Mouse (Mus musculus): ENCODE data around the gene Olfr222. TPM values are rescaled to one million over a fixed set of nuclear protein-coding genes. Genes with fewer than 3 reads are reported as not detected.
A peak's percentile ranks its signal among the peaks of the same experiment; 100 is the strongest.
"Not testable (repeated sequence)": the region's sequence is repeated elsewhere in the genome, so short reads cannot be mapped to it uniquely, and the experiment has no call there.

Olfr222 gene
- polyA plus RNA-seq (2012; rRNA removed): 0.06 and 0.18 TPM in 2 replicates

- H3K4me3 ChIP-seq (ENCODE audit: control insufficient read depth, insufficient read depth, low read length); H3K27ac ChIP-seq (ENCODE audit: control insufficient read depth, insufficient read depth, low read length); DNase-seq; H3K27me3 ChIP-seq (ENCODE audit: control insufficient read depth, insufficient read depth, low read length); H3K4me1 ChIP-seq (replicated peaks; ENCODE audit: control insufficient read depth, insufficient read depth, low read length); H3K36me3 ChIP-seq (ENCODE audit: control insufficient read depth, insufficient read depth, low read length): not testable (repeated sequence)
Measured at GRCm38 (mm10) chr11:59576135-59576534, at the start of gene Olfr222. Olfr222 (minus strand) TSS chr11:59576235.

GRCm38 (mm10) chr11:59624017-59624630 is 48.1 kb upstream of the Olfr222 start:
- WGBS: 21% methylated on average over 6 of the region's 6 CpGs
- no peaks in the 10 kb centered on the region for H3K27me3 ChIP-seq (ENCODE audit: control insufficient read depth, insufficient read depth, low read length)
- DNase-seq: peak; percentile 76
- H3K4me1 ChIP-seq (replicated peaks; ENCODE audit: control insufficient read depth, insufficient read depth, low read length): peaks cover 22% of the 10 kb centered on the region
- no peak for TF ChIP-seq CTCF (IDR thresholded peaks at IDR 0.05; ENCODE audit: borderline replicate concordance, control insufficient read depth, extremely low read depth, insufficient read depth, low read length, poor library complexity)
- TF ChIP-seq POLR2A (IDR thresholded peaks at IDR 0.05; ENCODE audit: control insufficient read depth, extremely low read depth, insufficient read depth, low read length, poor library complexity): no peak
- H3K4me3 ChIP-seq (ENCODE audit: control insufficient read depth, insufficient read depth, low read length): no peak overlapping the region
- H3K27ac ChIP-seq (ENCODE audit: control insufficient read depth, insufficient read depth, low read length): peak overlapping the region; percentile 27; the same call in 1 of the 2 replicates
- no peaks in the 10 kb centered on the region for H3K36me3 ChIP-seq (ENCODE audit: control insufficient read depth, insufficient read depth, low read length)

DNA sequence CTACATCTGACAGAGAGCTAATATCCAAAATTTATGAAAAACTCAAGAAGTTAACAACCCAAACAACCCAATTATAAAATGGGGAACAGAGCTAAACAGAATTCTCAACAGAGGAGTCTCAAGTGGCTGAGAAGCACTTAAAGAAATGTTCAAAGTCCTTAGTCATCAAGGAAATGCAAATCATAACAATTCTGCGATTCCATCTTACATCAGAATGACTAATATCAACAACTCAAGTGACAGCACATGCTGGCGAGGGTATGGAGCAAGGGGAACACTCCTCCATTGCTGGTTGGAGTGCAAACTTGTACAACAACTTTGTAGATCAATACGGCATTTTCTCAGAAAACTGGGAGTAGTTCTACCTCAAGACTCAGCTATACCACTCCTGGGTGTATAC is 46.2 kb upstream of the Olfr222 start:
- Histone ChIP-seq H3K27ac (ENCODE audit: control insufficient read depth, insufficient read depth, low read length) (no peak overlapping the region), H3K4me3 (ENCODE audit: control insufficient read depth, insufficient read depth, low read length) (no peak overlapping the region), H3K4me1 (replicated peaks; ENCODE audit: control insufficient read depth, insufficient read depth, low read length) (peaks cover 23% of the 10 kb centered on the region), H3K36me3 (ENCODE audit: control insufficient read depth, insufficient read depth, low read length) (no peaks in the 10 kb centered on the region), H3K27me3 (ENCODE audit: control insufficient read depth, insufficient read depth, low read length) (no peaks in the 10 kb centered on the region)
- WGBS: 82% methylated on average over 3 of the region's 3 CpGs
- no peak for TF ChIP-seq POLR2A (IDR thresholded peaks at IDR 0.05; ENCODE audit: control insufficient read depth, extremely low read depth, insufficient read depth, low read length, poor library complexity)
- TF ChIP-seq CTCF (IDR thresholded peaks at IDR 0.05; ENCODE audit: borderline replicate concordance, control insufficient read depth, extremely low read depth, insufficient read depth, low read length, poor library complexity): no peak
- DNase-seq: no peak

- not testable (repeated sequence) for H3K27ac ChIP-seq (ENCODE audit: control insufficient read depth, insufficient read depth, low read length); H3K36me3 ChIP-seq (ENCODE audit: control insufficient read depth, insufficient read depth, low read length); DNase-seq; H3K4me3 ChIP-seq (ENCODE audit: control insufficient read depth, insufficient read depth, low read length); H3K27me3 ChIP-seq (ENCODE audit: control insufficient read depth, insufficient read depth, low read length); H3K4me1 ChIP-seq (replicated peaks; ENCODE audit: control insufficient read depth, insufficient read depth, low read length)
- WGBS: 55% methylated on average over 2 of the region's 2 CpGs
Measured at GRCm38 (mm10) chr11:59616986-59617385, 41.0 kb upstream of the Olfr222 start.

GRCm38 (mm10) chr11:59614120-59614519 is 38.1 kb upstream of the Olfr222 start:
- Histone ChIP-seq H3K27ac (ENCODE audit: control insufficient read depth, insufficient read depth, low read length) (no peak overlapping the region), H3K27me3 (ENCODE audit: control insufficient read depth, insufficient read depth, low read length) (no peaks in the 10 kb centered on the region), H3K4me3 (ENCODE audit: control insufficient read depth, insufficient read depth, low read length) (no peak overlapping the region), H3K36me3 (ENCODE audit: control insufficient read depth, insufficient read depth, low read length) (no peaks in the 10 kb centered on the region), H3K4me1 (replicated peaks; ENCODE audit: control insufficient read depth, insufficient read depth, low read length) (peaks cover 8% of the 10 kb centered on the region)
- no peak for DNase-seq
- TF ChIP-seq CTCF (IDR thresholded peaks at IDR 0.05; ENCODE audit: borderline replicate concordance, control insufficient read depth, extremely low read depth, insufficient read depth, low read length, poor library complexity) (no peak), POLR2A (IDR thresholded peaks at IDR 0.05; ENCODE audit: control insufficient read depth, extremely low read depth, insufficient read depth, low read length, poor library complexity) (no peak)
- 59% methylated on average over 4 of the region's 4 CpGs for WGBS

GRCm38 (mm10) chr11:59611646-59612045 is 35.6 kb upstream of the Olfr222 start:
- no peak overlapping the region for H3K4me3 ChIP-seq (ENCODE audit: control insufficient read depth, insufficient read depth, low read length)
- 89% methylated on average over 5 of the region's 5 CpGs for WGBS
- no peaks in the 10 kb centered on the region for H3K27me3 ChIP-seq (ENCODE audit: control insufficient read depth, insufficient read depth, low read length)
- no peaks in the 10 kb centered on the region for H3K36me3 ChIP-seq (ENCODE audit: control insufficient read depth, insufficient read depth, low read length)
- H3K4me1 ChIP-seq (replicated peaks; ENCODE audit: control insufficient read depth, insufficient read depth, low read length): no peaks in the 10 kb centered on the region
- H3K27ac ChIP-seq (ENCODE audit: control insufficient read depth, insufficient read depth, low read length): no peak overlapping the region
- DNase-seq: no peak
- TF ChIP-seq CTCF (IDR thresholded peaks at IDR 0.05; ENCODE audit: borderline replicate concordance, control insufficient read depth, extremely low read depth, insufficient read depth, low read length, poor library complexity): no peak
- TF ChIP-seq POLR2A (IDR thresholded peaks at IDR 0.05; ENCODE audit: control insufficient read depth, extremely low read depth, insufficient read depth, low read length, poor library complexity): no peak

DNA sequence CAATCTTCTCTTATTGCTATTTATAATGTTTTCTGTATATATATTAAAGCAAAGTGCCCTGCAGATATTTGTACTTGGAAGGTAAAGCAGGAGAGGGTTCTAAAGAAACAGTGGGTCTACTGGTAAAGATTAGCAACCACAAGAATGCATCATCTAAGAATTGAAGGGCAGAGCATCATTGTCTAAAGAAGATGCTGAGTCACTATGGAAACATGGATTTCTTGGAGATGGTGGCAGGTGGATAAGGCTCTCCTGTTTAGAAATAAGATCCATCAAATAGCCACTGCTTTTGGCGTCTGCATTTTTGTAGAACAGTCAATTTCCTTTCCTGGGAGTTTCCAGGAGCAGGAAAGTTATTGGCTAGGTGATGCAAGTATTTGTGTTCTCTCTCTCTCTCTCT is 26.3 kb upstream of the Olfr222 start:
- TF ChIP-seq CTCF (IDR thresholded peaks at IDR 0.05; ENCODE audit: borderline replicate concordance, control insufficient read depth, extremely low read depth, insufficient read depth, low read length, poor library complexity): no peak
- no peak for TF ChIP-seq POLR2A (IDR thresholded peaks at IDR 0.05; ENCODE audit: control insufficient read depth, extremely low read depth, insufficient read depth, low read length, poor library complexity)
- DNase-seq: no peak
- 74% methylated on average over 1 of the region's 1 CpGs for WGBS

More for the DNA sequence above, 26.3 kb upstream of the Olfr222 start:
- no peak overlapping the region for H3K27ac ChIP-seq (ENCODE audit: control insufficient read depth, insufficient read depth, low read length)
- H3K4me3 ChIP-seq (ENCODE audit: control insufficient read depth, insufficient read depth, low read length): no peak overlapping the region
- no peaks in the 10 kb centered on the region for H3K27me3 ChIP-seq (ENCODE audit: control insufficient read depth, insufficient read depth, low read length)
- no peaks in the 10 kb centered on the region for H3K36me3 ChIP-seq (ENCODE audit: control insufficient read depth, insufficient read depth, low read length)
- no peaks in the 10 kb centered on the region for H3K4me1 ChIP-seq (replicated peaks; ENCODE audit: control insufficient read depth, insufficient read depth, low read length)
